Mouse (Mus musculus) cerebellum, adult 2 months (tissue): Measurements from ENCODE around the gene Timm50.

Experiments used
- CTCF ChIP-seq: fragments of 200-500 bp; IDR thresholded peaks from 2 replicates; pipeline ENCODE4 v1.5.1; 2011; ENCODE audit warnings: low read depth, mild to moderate bottlenecking, control low read depth, low read length, moderate library complexity, borderline replicate concordance; ENCODE audit not compliant: insufficient read depth
- POLR2A ChIP-seq: fragments of 200-500 bp; IDR thresholded peaks from 2 replicates; pipeline ENCODE4 v1.6.1; 2011; ENCODE audit warnings: low read length, control low read depth, borderline replicate concordance; ENCODE audit not compliant: insufficient read depth

GRCm38 (mm10) chr7:28271761-28272160 lies 40.1 kb downstream of the Timm50 start:
- TF ChIP-seq CTCF (no peak), POLR2A (no peak)
